Mouse (Mus musculus) olfactory bulb, adult 2 months (tissue): ENCODE measurements around the gene Rora.

Experiments
- CTCF ChIP-seq: fragments of 200-500 bp; IDR thresholded peaks from 2 replicates; pipeline ENCODE4 v1.5.1; 2012; ENCODE audit warnings: low read depth, mild to moderate bottlenecking, low read length, moderate library complexity; ENCODE audit not compliant: insufficient read depth
- POLR2A ChIP-seq: fragments of 200-500 bp; IDR thresholded peaks from 2 replicates; pipeline ENCODE4 v1.6.1; 2012; ENCODE audit warnings: mild to moderate bottlenecking, low read depth, low read length, moderate library complexity; ENCODE audit not compliant: insufficient read depth

DNA sequence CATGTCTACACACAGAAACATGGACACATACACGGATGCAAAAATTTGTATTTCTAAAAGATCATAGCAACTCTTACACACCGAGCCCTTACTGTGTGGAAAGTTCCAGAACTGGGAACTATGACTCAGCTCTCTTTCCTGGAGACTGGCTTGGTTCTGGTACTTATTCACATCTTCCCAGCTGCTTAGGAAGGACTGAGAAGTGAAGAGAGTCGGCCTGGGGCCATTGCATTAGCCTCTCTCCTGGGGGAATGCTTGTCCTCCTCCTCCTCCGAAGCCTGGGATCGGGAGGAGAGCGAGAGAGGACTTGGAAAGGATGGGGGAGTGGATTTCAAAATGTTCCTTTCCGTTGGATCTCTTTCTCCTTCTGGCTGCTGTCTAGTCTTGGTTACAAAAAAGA lies 511.1 kb downstream of the Rora start:
- TF ChIP-seq CTCF (no peak), POLR2A (no peak)
